Mouse (Mus musculus): ENCODE measurements around the gene Dmc1. TPM values are rescaled to one million over a fixed set of nuclear protein-coding genes. Genes with fewer than 3 reads are reported as not detected.

The Dmc1 gene
- polyA plus RNA-seq, 2 experiments = 0.32 to 0.40 TPM

- no peak for ATAC-seq (ENCODE audit: insufficient read depth)
- TF ChIP-seq EP300 (IDR thresholded peaks at IDR 0.05; ENCODE audit: low read depth) (no peak), CTCF (IDR thresholded peaks at IDR 0.05; ENCODE audit: low read depth) (no peak)
- no peak overlapping the region for H3K27ac ChIP-seq
- H3K36me3 ChIP-seq (replicated peaks; ENCODE audit: control insufficient read depth, insufficient read depth, low read depth) = peaks cover 39% of the 10 kb centered on the region
- WGBS (ENCODE audit: insufficient replicate concordance) = 61% methylated on average over 9 of the region's 9 CpGs
- H3K4me3 ChIP-seq (ENCODE audit: insufficient read depth in 1 of 2, low read depth in 2 of 2, low read length in 2 of 2) = no peak overlapping the region
- H3K9ac ChIP-seq (replicated peaks) = no peak overlapping the region
- no peak for DNase-seq (ENCODE audit: low read depth in 3 of 3, low spot score in 3 of 3)
- no peaks in the 10 kb centered on the region for H3K9me3 ChIP-seq (ENCODE audit: control insufficient read depth, low read length)
- no peaks in the 10 kb centered on the region for H3K27me3 ChIP-seq (ENCODE audit: control insufficient read depth, insufficient read depth, low read length)
- no peaks in the 10 kb centered on the region for H3K4me1 ChIP-seq (replicated peaks; ENCODE audit: control insufficient read depth in 2 of 2, insufficient read depth in 2 of 2, low read length in 1 of 2)
- no peak overlapping the region for H3K4me2 ChIP-seq (ENCODE audit: low read depth)
Observed at GRCm38 (mm10) chr15:79525979-79526768, 78.7 kb downstream of the Dmc1 start.

DNA sequence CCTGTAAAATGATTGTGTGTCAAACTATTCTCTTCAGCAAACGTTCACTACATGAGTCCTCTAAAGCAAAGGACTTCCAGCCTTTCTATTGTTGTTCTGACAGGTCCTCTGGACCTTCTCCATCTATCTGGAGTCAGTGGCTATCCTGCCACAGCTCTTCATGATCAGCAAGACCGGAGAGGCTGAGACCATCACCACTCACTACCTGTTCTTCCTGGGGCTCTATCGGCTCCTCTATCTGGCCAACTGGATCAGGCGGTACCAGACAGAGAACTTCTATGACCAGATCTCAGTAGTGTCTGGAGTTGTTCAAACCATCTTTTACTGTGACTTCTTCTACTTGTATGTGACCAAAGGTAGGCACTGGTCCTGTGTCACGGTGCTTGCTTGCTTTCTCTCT is 79.3 kb downstream of the Dmc1 start:
- Histone ChIP-seq H3K36me3 (replicated peaks; ENCODE audit: control insufficient read depth, insufficient read depth, low read depth) (peaks cover 33% of the 10 kb centered on the region), H3K4me3 (ENCODE audit: insufficient read depth in 1 of 2, low read depth in 2 of 2, low read length in 2 of 2) (no peak overlapping the region), H3K27me3 (ENCODE audit: control insufficient read depth, insufficient read depth, low read length) (no peaks in the 10 kb centered on the region), H3K4me1 (replicated peaks; ENCODE audit: control insufficient read depth in 2 of 2, insufficient read depth in 2 of 2, low read length in 1 of 2) (no peaks in the 10 kb centered on the region), H3K9me3 (ENCODE audit: control insufficient read depth, low read length) (no peaks in the 10 kb centered on the region), H3K27ac (no peak overlapping the region), H3K9ac (replicated peaks) (no peak overlapping the region), H3K4me2 (ENCODE audit: low read depth) (no peak overlapping the region)
- DNase-seq (ENCODE audit: low read depth in 3 of 3, low spot score in 3 of 3) = no peak
- WGBS (ENCODE audit: insufficient replicate concordance) = 79% methylated on average over 5 of the region's 5 CpGs
- ATAC-seq (ENCODE audit: insufficient read depth) = no peak
- TF ChIP-seq CTCF (IDR thresholded peaks at IDR 0.05; ENCODE audit: low read depth) = no peak
- TF ChIP-seq EP300 (IDR thresholded peaks at IDR 0.05; ENCODE audit: low read depth) = no peak

DNA sequence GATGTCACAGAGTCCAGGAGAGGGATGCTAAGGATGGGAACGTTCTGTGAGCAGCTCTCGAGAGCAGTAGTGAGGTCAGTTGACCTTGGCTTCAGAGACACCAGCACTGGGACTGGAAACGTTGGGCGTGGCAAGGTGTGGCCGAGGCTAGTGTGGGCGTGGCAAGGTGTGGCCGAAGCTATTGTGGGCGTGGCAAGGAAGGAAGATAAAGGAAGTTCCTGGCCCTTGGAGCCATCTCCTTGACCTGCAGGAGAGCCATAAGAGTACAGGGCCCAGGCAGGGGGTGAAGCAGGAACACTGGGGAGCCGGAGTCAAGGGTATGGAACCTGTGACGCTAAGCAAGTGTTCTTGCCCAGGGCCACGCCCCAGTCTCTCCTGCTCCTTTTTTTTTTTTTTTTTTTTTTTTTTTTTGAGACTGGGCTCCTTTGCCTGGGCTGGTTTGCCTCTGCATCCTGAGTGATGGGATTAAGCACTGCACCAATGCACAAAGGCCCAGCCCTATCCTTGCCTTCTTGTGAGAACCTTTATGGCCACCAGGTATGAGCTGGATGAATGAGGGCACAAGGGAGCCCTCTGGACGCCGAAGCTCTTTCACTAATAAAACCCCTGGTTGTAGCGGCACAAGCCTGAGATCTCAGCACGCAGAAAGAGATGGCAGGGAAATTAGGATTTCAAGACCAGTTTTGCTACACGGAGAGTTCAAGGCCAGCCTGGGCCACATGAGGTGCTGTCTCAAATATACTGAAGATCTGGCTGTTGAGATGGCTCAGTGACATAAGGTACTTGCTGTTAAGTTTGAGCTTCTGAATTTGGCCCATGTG is 85.3 kb downstream of the Dmc1 start:
- H3K4me2 ChIP-seq (ENCODE audit: low read depth) = peak overlapping the region; percentile 27; the same call in 1 of the 2 replicates

DNA sequence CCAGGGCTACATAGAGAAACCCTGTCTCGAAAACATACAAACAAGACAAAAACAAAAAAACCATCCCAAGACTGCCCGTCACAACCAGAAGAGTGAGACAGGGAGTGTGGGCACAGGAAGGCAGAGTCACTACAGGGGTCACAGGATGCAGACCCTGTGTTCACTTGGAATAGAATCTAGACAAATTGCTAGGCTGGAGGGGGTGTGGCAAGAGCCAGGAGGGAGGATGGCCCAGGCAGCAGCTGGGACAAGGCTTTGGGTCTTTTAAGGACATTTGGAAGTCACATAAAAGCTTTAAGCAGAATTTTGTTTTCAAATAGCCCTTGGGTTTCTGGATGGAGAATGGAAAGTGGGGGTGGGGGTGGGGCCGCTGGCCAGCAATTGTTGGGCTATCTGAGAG is 86.3 kb downstream of the Dmc1 start:
- ATAC-seq (ENCODE audit: insufficient read depth) (no peak), DNase-seq (ENCODE audit: low read depth in 3 of 3, low spot score in 3 of 3) (no peak)
- no peak for TF ChIP-seq CTCF (IDR thresholded peaks at IDR 0.05; ENCODE audit: low read depth)
- TF ChIP-seq EP300 (IDR thresholded peaks at IDR 0.05; ENCODE audit: low read depth) = no peak
- no peaks in the 10 kb centered on the region for H3K36me3 ChIP-seq (replicated peaks; ENCODE audit: control insufficient read depth, insufficient read depth, low read depth)
- H3K4me2 ChIP-seq (ENCODE audit: low read depth) = no peak overlapping the region
- H3K9ac ChIP-seq (replicated peaks) = no peak overlapping the region
- 65% methylated on average over 3 of the region's 3 CpGs for WGBS (ENCODE audit: insufficient replicate concordance)
- H3K4me1 ChIP-seq (replicated peaks; ENCODE audit: control insufficient read depth in 2 of 2, insufficient read depth in 2 of 2, low read length in 1 of 2) = peaks cover 11 to 13% of the 10 kb centered on the region in 2 experiments
- H3K4me3 ChIP-seq (ENCODE audit: insufficient read depth in 1 of 2, low read depth in 2 of 2, low read length in 2 of 2) = no peak overlapping the region
- H3K27me3 ChIP-seq (ENCODE audit: control insufficient read depth, insufficient read depth, low read length) = peaks cover 47% of the 10 kb centered on the region
- no peak overlapping the region for H3K27ac ChIP-seq
- no peaks in the 10 kb centered on the region for H3K9me3 ChIP-seq (ENCODE audit: control insufficient read depth, low read length)

More for the DNA sequence above, 85.3 kb downstream of the Dmc1 start:
- Histone ChIP-seq H3K36me3 (replicated peaks; ENCODE audit: control insufficient read depth, insufficient read depth, low read depth) (no peaks in the 10 kb centered on the region), H3K4me3 (ENCODE audit: insufficient read depth in 1 of 2, low read depth in 2 of 2, low read length in 2 of 2) (no peak overlapping the region), H3K9ac (replicated peaks) (no peak overlapping the region), H3K9me3 (ENCODE audit: control insufficient read depth, low read length) (no peaks in the 10 kb centered on the region), H3K27ac (no peak overlapping the region), H3K4me1 (replicated peaks; ENCODE audit: control insufficient read depth in 2 of 2, insufficient read depth in 2 of 2, low read length in 1 of 2) (peaks cover 11 to 13% of the 10 kb centered on the region in 2 experiments), H3K27me3 (ENCODE audit: control insufficient read depth, insufficient read depth, low read length) (peaks cover 36% of the 10 kb centered on the region)
- ATAC-seq (ENCODE audit: insufficient read depth) (peak; percentile 21; the same call in 1 of the 2 replicates), DNase-seq (ENCODE audit: low read depth in 3 of 3, low spot score in 3 of 3) (peak; percentile 10 to 28 (median 26))
- TF ChIP-seq EP300 (IDR thresholded peaks at IDR 0.05; ENCODE audit: low read depth) (no peak), CTCF (IDR thresholded peaks at IDR 0.05; ENCODE audit: low read depth) (no peak)
- WGBS (ENCODE audit: insufficient replicate concordance) = 31% methylated on average over 16 of the region's 16 CpGs

- ATAC-seq (ENCODE audit: insufficient read depth) (no peak), DNase-seq (ENCODE audit: low read depth in 3 of 3, low spot score in 3 of 3) (no peak)
- H3K36me3 ChIP-seq (replicated peaks; ENCODE audit: control insufficient read depth, insufficient read depth, low read depth) = no peaks in the 10 kb centered on the region
- H3K9me3 ChIP-seq (ENCODE audit: control insufficient read depth, low read length) = no peaks in the 10 kb centered on the region
- TF ChIP-seq EP300 (IDR thresholded peaks at IDR 0.05; ENCODE audit: low read depth) = no peak
- no peak for TF ChIP-seq CTCF (IDR thresholded peaks at IDR 0.05; ENCODE audit: low read depth)
- no peak overlapping the region for H3K4me2 ChIP-seq (ENCODE audit: low read depth)
- no peak overlapping the region for H3K4me3 ChIP-seq (ENCODE audit: insufficient read depth in 1 of 2, low read depth in 2 of 2, low read length in 2 of 2)
- H3K27ac ChIP-seq = no peak overlapping the region
- H3K27me3 ChIP-seq (ENCODE audit: control insufficient read depth, insufficient read depth, low read length) = peaks cover 53% of the 10 kb centered on the region
- WGBS (ENCODE audit: insufficient replicate concordance) = 78% methylated on average over 4 of the region's 4 CpGs
- H3K9ac ChIP-seq (replicated peaks) = no peak overlapping the region
- peaks cover 11 to 13% of the 10 kb centered on the region in 2 experiments for H3K4me1 ChIP-seq (replicated peaks; ENCODE audit: control insufficient read depth in 2 of 2, insufficient read depth in 2 of 2, low read length in 1 of 2)
Observed at GRCm38 (mm10) chr15:79517710-79518109, 87.2 kb downstream of the Dmc1 start.
